Mouse (Mus musculus): ENCODE data around the gene Afap1l2. TPM values are rescaled to one million over a fixed set of nuclear protein-coding genes. Genes with fewer than 3 reads are reported as not detected.

Afap1l2 gene
- polyA plus RNA-seq (2015; fragmentation: Nextera tagmentation; extraction: Ambion mirVana) = 2.6 and 5.4 TPM in 2 replicates

DNA sequence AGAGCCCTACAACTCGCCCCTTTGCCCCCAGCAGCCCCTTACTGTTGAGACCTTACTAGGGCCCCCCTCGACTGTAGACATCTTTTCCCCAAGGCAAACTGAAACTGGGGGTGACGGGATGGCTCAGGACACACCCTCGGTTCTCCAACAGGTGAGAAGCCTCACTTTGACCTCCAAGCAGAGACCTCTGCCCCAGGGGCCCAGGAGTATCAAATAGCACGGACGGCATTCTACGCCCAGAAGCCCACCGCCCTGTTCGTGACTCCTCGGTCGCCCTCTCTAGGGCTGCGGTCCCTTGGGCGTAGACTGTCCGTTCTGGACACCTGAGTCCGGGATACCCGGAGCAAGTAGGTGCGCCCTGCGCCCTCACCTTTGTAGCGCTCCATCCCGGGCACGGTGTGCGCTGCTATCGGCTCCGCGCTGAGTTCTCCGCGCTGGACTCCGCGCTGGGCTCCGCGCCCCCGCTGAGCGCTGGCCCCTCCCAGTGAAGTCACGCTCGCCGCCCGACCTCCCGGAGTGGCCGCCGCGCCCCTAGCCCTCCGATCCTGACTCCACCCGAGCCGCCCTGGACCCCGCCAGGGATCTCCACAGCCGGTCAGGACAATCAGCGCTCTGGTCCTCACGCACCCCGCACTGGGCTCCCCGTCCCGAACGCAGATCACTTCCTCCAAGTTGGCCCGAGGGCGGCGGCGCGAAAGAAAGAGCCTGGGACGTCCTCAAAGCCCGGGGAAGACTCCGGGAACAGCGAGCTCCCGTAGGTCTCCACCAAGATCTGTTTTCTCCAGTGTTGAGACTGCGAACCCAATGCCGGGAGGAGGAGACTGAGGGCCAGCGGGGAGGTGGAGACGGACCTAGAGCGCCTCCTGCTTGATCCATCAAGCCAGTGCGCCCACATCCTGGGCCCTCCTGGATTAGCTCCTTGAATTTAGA lies at the start of gene Afap1l2:
Gene Afap1l2, minus strand, starts transcription at position 448 of the 930 bp plus-strand sequence.
- Histone ChIP-seq H3K27me3 (peaks cover 33% of the 10 kb centered on the region), H3K36me3 (no peaks in the 10 kb centered on the region), H3K4me3 (peak within 1 kb of the TSS; percentile 58), H3K4me1 (replicated peaks) (peaks cover 19% of the 10 kb centered on the region), H3K9me3 (replicated peaks) (no peaks in the 10 kb centered on the region), H3K27ac (no peak within 1 kb of the TSS), H3K4me2 (peak within 1 kb of the TSS; percentile 90), H3K9ac (peak within 1 kb of the TSS; percentile 51)
- peak; percentile 58 for ATAC-seq (replicated peaks; ENCODE audit: insufficient number of reproducible peaks, insufficient read depth, low FRiP score, low read depth)
- 2% methylated on average over 68 of the region's 68 CpGs for WGBS

DNA sequence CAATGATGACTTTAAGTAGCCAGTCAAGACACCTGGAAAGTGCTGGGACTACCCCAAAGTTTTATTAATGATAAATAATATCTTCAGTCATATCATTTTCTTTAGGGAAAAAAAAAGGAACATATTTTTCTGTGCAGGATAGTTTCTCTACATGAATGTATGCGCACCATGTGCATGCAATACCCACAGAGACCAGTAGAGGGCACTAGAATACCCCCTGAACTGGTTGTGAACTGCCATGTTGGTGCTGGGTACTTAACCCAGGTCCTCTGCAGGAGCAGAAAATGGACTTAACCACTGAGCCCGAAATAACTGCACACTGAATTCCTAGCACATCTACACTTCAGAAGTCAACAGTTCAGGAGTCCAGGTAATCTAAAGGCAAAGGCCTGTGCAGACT lies 49.5 kb upstream of the Afap1l2 start:
- WGBS = 96% methylated on average over 2 of the region's 2 CpGs
- H3K4me3 ChIP-seq = no peak overlapping the region
- H3K9ac ChIP-seq = no peak overlapping the region
- H3K4me1 ChIP-seq (replicated peaks) = no peaks in the 10 kb centered on the region
- no peak for ATAC-seq (replicated peaks; ENCODE audit: insufficient number of reproducible peaks, insufficient read depth, low FRiP score, low read depth)
- peaks cover 55% of the 10 kb centered on the region for H3K36me3 ChIP-seq
- peaks cover 3% of the 10 kb centered on the region; the same call in 1 of the 2 replicates for H3K9me3 ChIP-seq (replicated peaks)
- no peak overlapping the region for H3K27ac ChIP-seq
- H3K4me2 ChIP-seq = no peak overlapping the region
- H3K27me3 ChIP-seq = no peaks in the 10 kb centered on the region

DNA sequence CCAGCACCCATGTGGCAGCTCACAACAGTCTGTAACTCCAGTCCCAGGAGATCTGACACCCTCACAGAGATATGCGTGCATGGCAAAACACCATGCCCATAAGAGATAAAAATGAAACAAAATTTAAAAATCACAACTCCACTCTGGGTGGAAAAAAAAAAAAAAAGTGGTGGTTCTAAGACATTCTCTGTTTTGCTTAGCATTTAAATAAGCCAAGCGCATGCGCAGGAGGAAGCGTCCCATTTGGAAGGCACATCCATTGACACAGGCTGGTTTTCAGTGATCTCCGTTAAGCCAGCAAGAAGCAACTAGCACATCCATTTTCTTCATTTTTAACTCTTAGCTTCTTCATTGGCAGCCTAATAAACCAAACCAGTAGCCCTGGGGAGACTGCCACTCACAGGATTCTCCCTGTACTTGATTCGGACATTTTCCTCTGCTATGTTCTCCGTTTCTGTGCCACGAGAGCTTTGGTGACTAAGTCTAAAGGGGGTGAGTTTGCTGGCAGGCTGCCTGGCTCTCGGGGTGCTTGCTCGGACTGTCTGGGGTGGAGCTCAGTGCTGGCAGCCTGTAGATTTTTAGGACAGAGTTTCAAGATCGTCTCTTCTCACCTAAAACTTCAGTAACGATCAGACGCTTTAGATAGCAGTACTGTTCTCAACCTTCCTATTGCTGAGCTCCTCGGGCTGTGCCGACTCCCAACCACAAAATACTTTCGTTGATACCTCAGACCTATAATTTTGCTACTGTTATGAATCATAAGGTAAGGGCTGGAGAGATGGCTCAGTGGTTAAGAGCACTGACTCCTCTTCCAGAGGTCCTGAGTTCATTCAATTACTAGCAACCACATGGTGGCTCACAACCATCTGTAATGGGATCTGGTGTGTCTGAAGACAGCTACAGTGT lies 47.4 kb upstream of the Afap1l2 start:
- Histone ChIP-seq H3K27me3 (no peaks in the 10 kb centered on the region), H3K4me3 (no peak overlapping the region), H3K36me3 (peaks cover 37% of the 10 kb centered on the region), H3K4me2 (no peak overlapping the region), H3K4me1 (replicated peaks) (no peaks in the 10 kb centered on the region), H3K27ac (no peak overlapping the region), H3K9me3 (replicated peaks) (peaks cover 3% of the 10 kb centered on the region; the same call in 1 of the 2 replicates), H3K9ac (no peak overlapping the region)
- 82% methylated on average over 16 of the region's 16 CpGs for WGBS
- no peak for ATAC-seq (replicated peaks; ENCODE audit: insufficient number of reproducible peaks, insufficient read depth, low FRiP score, low read depth)

DNA sequence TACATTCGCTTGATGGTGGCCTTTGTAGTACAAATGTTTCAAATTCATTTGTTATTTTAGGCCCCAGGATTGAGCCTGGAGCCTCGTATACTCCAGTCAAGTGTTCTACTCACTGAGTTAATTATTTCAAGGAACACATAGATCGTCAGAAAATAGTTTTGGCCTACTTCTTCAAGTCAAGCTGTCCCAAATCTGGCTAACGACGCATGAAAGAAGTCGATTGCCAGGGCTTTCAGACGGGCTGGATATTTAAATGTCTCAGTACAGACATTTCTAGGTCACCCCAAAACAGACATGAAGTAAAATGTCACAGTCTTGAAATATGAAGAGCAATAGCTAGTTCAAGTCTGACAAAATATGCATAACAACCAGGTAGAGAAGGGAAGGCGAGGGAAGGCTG lies 44.9 kb upstream of the Afap1l2 start:
- no peak overlapping the region for H3K4me3 ChIP-seq
- no peak overlapping the region for H3K27ac ChIP-seq
- no peaks in the 10 kb centered on the region for H3K27me3 ChIP-seq
- no peaks in the 10 kb centered on the region for H3K4me1 ChIP-seq (replicated peaks)
- WGBS = 78% methylated on average over 8 of the region's 8 CpGs
- ATAC-seq (replicated peaks; ENCODE audit: insufficient number of reproducible peaks, insufficient read depth, low FRiP score, low read depth) = no peak
- peaks cover 3% of the 10 kb centered on the region; the same call in 1 of the 2 replicates for H3K9me3 ChIP-seq (replicated peaks)
- no peak overlapping the region for H3K4me2 ChIP-seq
- H3K9ac ChIP-seq = no peak overlapping the region
- H3K36me3 ChIP-seq = peaks cover 14% of the 10 kb centered on the region

DNA sequence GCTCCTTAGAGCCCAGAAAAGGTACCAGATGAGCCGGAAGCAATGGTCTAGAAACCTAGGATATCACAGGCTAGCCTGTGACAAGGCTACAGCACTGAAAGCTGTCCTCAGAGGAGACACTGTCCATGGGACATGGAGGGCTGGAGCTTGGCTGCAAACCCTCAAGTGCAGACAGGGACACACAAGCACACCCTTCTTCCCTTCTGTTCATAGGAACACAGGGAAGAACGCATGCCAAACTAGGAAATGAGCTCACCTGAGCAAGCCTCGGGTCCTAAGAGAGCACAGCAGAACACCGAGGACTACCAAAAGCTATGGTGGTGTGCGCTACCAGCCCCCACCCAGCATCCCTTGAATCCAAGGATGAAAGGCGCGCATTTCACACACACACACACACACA lies 44.0 kb upstream of the Afap1l2 start:
- Histone ChIP-seq H3K27ac (no peak overlapping the region), H3K9me3 (replicated peaks) (no peaks in the 10 kb centered on the region), H3K4me2 (no peak overlapping the region), H3K9ac (no peak overlapping the region), H3K4me3 (no peak overlapping the region), H3K4me1 (replicated peaks) (no peaks in the 10 kb centered on the region), H3K27me3 (no peaks in the 10 kb centered on the region), H3K36me3 (peaks cover 9% of the 10 kb centered on the region)
- no peak for ATAC-seq (replicated peaks; ENCODE audit: insufficient number of reproducible peaks, insufficient read depth, low FRiP score, low read depth)
- WGBS = 94% methylated on average over 7 of the region's 7 CpGs

DNA sequence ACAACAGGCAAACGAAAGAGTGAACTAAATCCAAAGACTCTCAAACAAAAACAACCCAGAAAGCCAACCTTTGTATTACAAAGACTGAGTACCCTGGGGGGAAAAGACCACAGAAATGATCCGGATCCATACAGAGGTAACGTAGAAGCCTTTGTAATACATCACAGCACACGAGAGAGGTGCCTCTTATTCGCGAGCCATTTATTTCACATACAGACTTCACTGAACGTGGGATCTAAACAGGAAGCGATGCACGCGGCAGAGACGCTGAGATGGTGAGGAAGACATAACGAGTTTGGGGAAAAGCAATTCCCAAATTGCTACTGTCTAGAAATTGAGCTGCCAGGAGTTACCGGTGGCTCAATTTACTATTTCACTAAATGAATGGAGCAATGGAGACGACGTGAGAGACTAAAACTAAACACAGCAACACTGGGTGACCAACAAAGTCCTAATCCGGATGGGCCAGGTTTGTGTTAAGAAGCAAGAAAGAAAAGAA lies 41.6 kb upstream of the Afap1l2 start:
- Histone ChIP-seq H3K36me3 (peaks cover 8% of the 10 kb centered on the region), H3K4me1 (replicated peaks) (no peaks in the 10 kb centered on the region), H3K27me3 (no peaks in the 10 kb centered on the region), H3K27ac (no peak overlapping the region), H3K4me2 (no peak overlapping the region), H3K9ac (no peak overlapping the region), H3K4me3 (no peak overlapping the region), H3K9me3 (replicated peaks) (no peaks in the 10 kb centered on the region)
- 82% methylated on average over 16 of the region's 16 CpGs for WGBS
- no peak for ATAC-seq (replicated peaks; ENCODE audit: insufficient number of reproducible peaks, insufficient read depth, low FRiP score, low read depth)

DNA sequence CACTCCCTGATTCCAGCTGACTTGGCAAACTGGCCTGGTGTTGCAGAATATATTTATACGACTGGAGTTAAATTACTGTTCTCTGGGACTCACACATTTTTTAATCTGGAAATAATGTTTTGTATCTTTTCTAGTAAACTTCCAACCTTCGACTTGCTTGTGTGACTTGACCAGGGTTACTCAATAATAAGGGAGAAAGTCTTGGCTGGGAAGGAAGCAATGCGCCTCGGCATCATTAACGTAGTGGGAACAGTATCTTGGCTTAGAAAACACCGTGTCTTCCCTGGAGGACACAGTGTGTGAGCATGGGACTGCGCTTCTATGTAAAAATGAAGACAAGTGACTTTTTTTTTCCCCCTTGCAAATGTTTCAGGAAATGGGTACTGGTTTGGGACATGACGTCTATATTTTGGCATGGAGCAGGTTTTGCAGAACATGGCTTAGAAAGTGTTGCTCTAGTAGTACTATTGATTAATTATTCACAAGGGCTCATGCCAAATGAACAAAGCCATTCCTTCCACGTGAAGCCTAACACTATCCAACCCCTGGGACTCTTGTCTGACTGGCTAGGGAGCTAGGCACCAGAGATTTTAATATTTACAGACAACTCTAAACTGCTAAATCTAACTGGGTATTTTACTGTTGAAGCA lies 39.8 kb upstream of the Afap1l2 start:
- WGBS = 82% methylated on average over 9 of the region's 9 CpGs
- Histone ChIP-seq H3K4me3 (no peak overlapping the region), H3K27me3 (no peaks in the 10 kb centered on the region), H3K9ac (no peak overlapping the region), H3K4me1 (replicated peaks) (no peaks in the 10 kb centered on the region), H3K36me3 (peaks cover 19% of the 10 kb centered on the region), H3K9me3 (replicated peaks) (no peaks in the 10 kb centered on the region), H3K4me2 (no peak overlapping the region), H3K27ac (no peak overlapping the region)
- no peak for ATAC-seq (replicated peaks; ENCODE audit: insufficient number of reproducible peaks, insufficient read depth, low FRiP score, low read depth)

DNA sequence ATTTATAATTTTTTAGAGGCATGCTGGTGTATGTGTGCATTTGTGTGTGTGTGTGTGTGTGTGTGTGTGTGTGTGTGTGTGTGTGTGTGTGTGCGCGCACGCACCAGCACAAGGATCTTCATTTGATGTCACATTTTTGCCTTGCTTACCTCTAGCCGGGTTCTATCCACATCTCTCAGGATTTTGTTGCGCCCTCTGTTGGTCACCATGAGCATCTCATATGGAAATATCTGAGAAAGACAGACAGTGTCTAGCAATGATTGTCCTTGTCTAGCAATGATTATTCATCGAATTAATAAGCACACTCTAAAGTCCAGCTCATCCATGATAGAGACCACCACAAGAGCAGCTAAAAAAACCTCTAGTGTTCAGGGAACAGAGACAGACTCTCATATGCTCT lies 31.2 kb upstream of the Afap1l2 start:
- 63% methylated on average over 4 of the region's 6 CpGs for WGBS

DNA sequence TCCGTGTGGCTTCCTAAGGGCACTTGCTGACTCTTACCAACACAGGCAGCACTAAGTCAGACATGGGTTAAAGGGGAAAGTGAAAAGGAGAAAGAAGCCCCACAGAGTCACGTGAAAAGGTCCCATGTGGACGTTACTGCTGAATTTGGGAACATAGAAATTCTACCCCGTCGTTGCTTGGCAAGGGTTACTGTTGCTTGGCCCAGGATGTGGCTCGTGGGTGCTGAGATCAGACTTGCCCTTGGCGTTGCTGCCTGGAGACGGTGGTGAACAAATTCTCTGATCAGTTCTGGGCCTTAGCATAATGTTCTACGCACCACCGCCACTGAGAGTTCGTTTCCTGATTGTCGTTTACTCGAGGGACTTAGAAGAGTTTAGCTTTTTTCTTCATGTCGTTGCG lies 28.8 kb upstream of the Afap1l2 start:
- H3K4me1 ChIP-seq (replicated peaks) = no peaks in the 10 kb centered on the region
- no peak overlapping the region for H3K4me2 ChIP-seq
- H3K36me3 ChIP-seq = peaks cover 52% of the 10 kb centered on the region
- no peaks in the 10 kb centered on the region for H3K27me3 ChIP-seq
- 83% methylated on average over 15 of the region's 15 CpGs for WGBS
- no peak overlapping the region for H3K9ac ChIP-seq
- no peak overlapping the region for H3K27ac ChIP-seq
- H3K4me3 ChIP-seq = no peak overlapping the region
- ATAC-seq (replicated peaks; ENCODE audit: insufficient number of reproducible peaks, insufficient read depth, low FRiP score, low read depth) = no peak
- H3K9me3 ChIP-seq (replicated peaks) = no peaks in the 10 kb centered on the region

More for the DNA sequence above, 31.2 kb upstream of the Afap1l2 start:
- H3K4me2 ChIP-seq = no peak overlapping the region
- H3K4me1 ChIP-seq (replicated peaks) = no peaks in the 10 kb centered on the region
- H3K27me3 ChIP-seq = no peaks in the 10 kb centered on the region
- H3K9me3 ChIP-seq (replicated peaks) = no peaks in the 10 kb centered on the region
- no peak overlapping the region for H3K27ac ChIP-seq
- H3K36me3 ChIP-seq = peaks cover 73% of the 10 kb centered on the region
- no peak overlapping the region for H3K4me3 ChIP-seq
- no peak for ATAC-seq (replicated peaks; ENCODE audit: insufficient number of reproducible peaks, insufficient read depth, low FRiP score, low read depth)
- H3K9ac ChIP-seq = no peak overlapping the region

DNA sequence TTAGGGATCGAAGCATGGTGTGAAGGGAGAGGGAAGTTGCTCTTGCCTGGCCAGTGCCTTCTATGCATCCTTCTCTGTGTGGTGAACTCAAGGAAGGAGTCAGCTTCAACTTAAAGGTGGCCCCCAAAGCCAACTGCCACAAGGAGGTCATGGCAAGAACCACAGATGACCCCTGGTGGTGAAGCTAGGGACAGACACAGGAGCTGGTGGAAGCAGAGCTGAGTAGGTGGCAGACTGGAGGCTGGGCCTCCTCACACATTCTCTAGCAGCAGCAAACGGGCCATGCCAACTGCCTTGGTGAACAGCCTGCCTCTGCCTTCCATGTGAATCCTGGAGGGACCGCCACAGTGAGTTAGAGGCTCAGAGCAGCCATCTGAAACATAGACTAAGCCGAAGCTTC lies 23.6 kb upstream of the Afap1l2 start:
- Histone ChIP-seq H3K27ac (no peak overlapping the region), H3K36me3 (peaks cover 10% of the 10 kb centered on the region; the same call in 1 of the 2 replicates), H3K27me3 (no peaks in the 10 kb centered on the region), H3K9me3 (replicated peaks) (0 out of 2 replicates have a peak, but pooled peaks cover 4% of the 10 kb centered on the region), H3K4me2 (no peak overlapping the region), H3K9ac (no peak overlapping the region), H3K4me1 (replicated peaks) (peaks cover 7% of the 10 kb centered on the region), H3K4me3 (no peak overlapping the region)
- WGBS = 65% methylated on average over 4 of the region's 4 CpGs
- ATAC-seq (replicated peaks; ENCODE audit: insufficient number of reproducible peaks, insufficient read depth, low FRiP score, low read depth) = no peak

Measured in heart, embryonic 15.5 days (tissue).